Mouse (Mus musculus) MEL (cell line): ENCODE measurements around the gene Tmem253. TPM values are rescaled to one million over a fixed set of nuclear protein-coding genes. Genes with fewer than 3 reads are reported as not detected.

ENCODE experiments used
- DNase-seq: peaks from one replicate; pipeline ENCODE4 v3.0.0; 2011; ENCODE audit warnings: low read depth, low spot score
- H3K27ac ChIP-seq: 2 replicates; pipeline ENCODE4 v1.5.1; 2012; ENCODE audit warnings: low read depth, mild to moderate bottlenecking, control low read depth, low read length, moderate library complexity; ENCODE audit not compliant: control insufficient read depth
- H3K27me3 ChIP-seq, 2 experiments: fragments of 150-350 bp in 1 of 2; sonication (generic) in 1 of 2; 2 replicates each; pipeline ENCODE4 v1.6.1; 2012; ENCODE audit warnings: low read length in 2 of 2, mild to moderate bottlenecking in 2 of 2, improper control_type of control experiment in 1 of 2, moderate library complexity in 1 of 2; ENCODE audit not compliant: insufficient read depth in 2 of 2, control insufficient read depth in 1 of 2
- H3K36me3 ChIP-seq, 2 experiments: 2 replicates each; pipeline ENCODE4 v1.6.1; 2012 to 2014; ENCODE audit warnings: low read length in 2 of 2, improper control_type of control experiment in 1 of 2, inconsistent platforms in 1 of 2, mild to moderate bottlenecking in 1 of 2; ENCODE audit not compliant: insufficient read depth in 2 of 2, control insufficient read depth in 1 of 2
- H3K4me1 ChIP-seq, 2 experiments: fragments of 150-350 bp in 1 of 2; sonication (generic) in 1 of 2; 2 replicates each; pipeline ENCODE4 v1.6.1; 2012; ENCODE audit warnings: low read length in 2 of 2, improper control_type of control experiment in 1 of 2, mild to moderate bottlenecking in 1 of 2; ENCODE audit not compliant: insufficient read depth in 2 of 2, control insufficient read depth in 1 of 2
- H3K4me3 ChIP-seq, 2 experiments: fragments of 150-350 bp in 1 of 2; sonication (generic) in 1 of 2; 2 replicates each; pipeline ENCODE4 v1.5.1; 2012; ENCODE audit warnings: low read depth in 2 of 2, low read length in 2 of 2, mild to moderate bottlenecking in 2 of 2, moderate library complexity in 2 of 2, control low read depth in 1 of 2, improper control_type of control experiment in 1 of 2; ENCODE audit not compliant: control insufficient read depth in 1 of 2, insufficient read depth in 1 of 2
- H3K79me2 ChIP-seq: 2 replicates; pipeline ENCODE4 v1.6.1; 2012; ENCODE audit warnings: mild to moderate bottlenecking, low read length, moderate library complexity; ENCODE audit not compliant: control insufficient read depth, poor library complexity, insufficient read depth
- H3K9ac ChIP-seq: 2 replicates; pipeline ENCODE4 v1.6.1; 2012; ENCODE audit warnings: low read depth, mild to moderate bottlenecking, control low read depth, low read length, moderate library complexity; ENCODE audit not compliant: control insufficient read depth, poor library complexity, severe bottlenecking
- H3K9me3 ChIP-seq: fragments of 150-350 bp; sonication (generic); replicated peaks from 2 replicates; pipeline ENCODE4 v1.6.1; 2012; ENCODE audit warnings: mild to moderate bottlenecking, low read length, improper control_type of control experiment, moderate library complexity; ENCODE audit not compliant: insufficient read depth
- CTCF ChIP-seq, 3 experiments: IDR thresholded peaks in 2 of 3; conservative IDR thresholded peaks in 1 of 3; 2 replicates each; pipeline ENCODE4 v1.5.1; 2011 to 2012; ENCODE audit warnings: low read length in 3 of 3, low read depth in 2 of 3, mild to moderate bottlenecking in 2 of 3, improper control_type of control experiment in 1 of 3, inconsistent platforms in 1 of 3, mixed read lengths in 1 of 3, moderate library complexity in 1 of 3; ENCODE audit not compliant: control insufficient read depth in 1 of 3, insufficient read depth in 1 of 3, poor library complexity in 1 of 3, severe bottlenecking in 1 of 3
- ELF1 ChIP-seq: IDR thresholded peaks from 2 replicates; pipeline ENCODE4 v1.6.1; 2014; ENCODE audit warnings: low read depth, mild to moderate bottlenecking, inconsistent platforms, low read length, improper control_type of control experiment, moderate library complexity
- EP300 ChIP-seq, 2 experiments: IDR thresholded peaks; 2 replicates each; pipeline ENCODE4 v1.6.1; 2011; ENCODE audit warnings: improper control_type of control experiment in 2 of 2, low read length in 2 of 2, low read depth in 1 of 2, mild to moderate bottlenecking in 1 of 2
- ETS1 ChIP-seq: IDR thresholded peaks from 2 replicates; pipeline ENCODE4 v1.6.1; 2012; ENCODE audit warnings: low read depth, mild to moderate bottlenecking, inconsistent platforms, low read length, improper control_type of control experiment, moderate library complexity
- GATA1 ChIP-seq: IDR thresholded peaks from 2 replicates; pipeline ENCODE4 v1.6.1; 2011; ENCODE audit warnings: low read depth, low read length, improper control_type of control experiment
- HCFC1 ChIP-seq: IDR thresholded peaks from 2 replicates; pipeline ENCODE4 v1.6.1; 2012; ENCODE audit warnings: low read depth, mild to moderate bottlenecking, inconsistent platforms, low read length, improper control_type of control experiment, moderate library complexity
- KAT2A ChIP-seq: conservative IDR thresholded peaks from 2 replicates; pipeline ENCODE4 v1.6.1; 2012; ENCODE audit warnings: low read depth, low read length, improper control_type of control experiment, inconsistent platforms
- MAFK ChIP-seq: IDR thresholded peaks from 2 replicates; pipeline ENCODE4 v1.6.1; 2011; ENCODE audit warnings: low read depth, mild to moderate bottlenecking, low read length, improper control_type of control experiment, borderline replicate concordance
- MAX ChIP-seq: IDR thresholded peaks from 2 replicates; pipeline ENCODE4 v1.6.1; 2011; ENCODE audit warnings: low read length, improper control_type of control experiment
- MEF2A ChIP-seq: IDR thresholded peaks from 2 replicates; pipeline ENCODE4 v1.6.1; 2014; ENCODE audit warnings: low read depth, mild to moderate bottlenecking, inconsistent platforms, low read length, improper control_type of control experiment; ENCODE audit not compliant: poor library complexity, insufficient replicate concordance, severe bottlenecking; ENCODE audit errors: extremely low read depth
- MYC ChIP-seq: IDR thresholded peaks from 2 replicates; pipeline ENCODE4 v1.6.1; 2011; ENCODE audit warnings: low read depth, mild to moderate bottlenecking, low read length, improper control_type of control experiment, moderate library complexity
- NELFE ChIP-seq: IDR thresholded peaks from 2 replicates; pipeline ENCODE4 v1.6.1; 2011; ENCODE audit warnings: low read depth, low read length, improper control_type of control experiment
- NRF1 ChIP-seq: IDR thresholded peaks from 2 replicates; pipeline ENCODE4 v1.6.1; 2014; ENCODE audit warnings: low read depth, mild to moderate bottlenecking, inconsistent platforms, low read length, improper control_type of control experiment, moderate library complexity; ENCODE audit not compliant: poor library complexity, insufficient read depth, severe bottlenecking
- POLR2A ChIP-seq, 2 experiments: IDR thresholded peaks; 2 replicates each; pipeline ENCODE4 v1.6.1; 2011 to 2012; ENCODE audit warnings: low read length in 2 of 2, mild to moderate bottlenecking in 2 of 2, control low read depth in 1 of 2, improper control_type of control experiment in 1 of 2, low read depth in 1 of 2, moderate library complexity in 1 of 2; ENCODE audit not compliant: control insufficient read depth in 1 of 2, insufficient read depth in 1 of 2, poor library complexity in 1 of 2
- POLR2AphosphoS5 ChIP-seq: IDR thresholded peaks from 2 replicates; pipeline ENCODE4 v1.6.1; 2012; ENCODE audit warnings: low read depth, borderline replicate concordance, mild to moderate bottlenecking, inconsistent platforms, low read length, moderate library complexity, mixed read lengths
- RCOR1 ChIP-seq: IDR thresholded peaks from 2 replicates; pipeline ENCODE4 v1.6.1; 2012; ENCODE audit warnings: low read depth, mild to moderate bottlenecking, inconsistent platforms, low read length, improper control_type of control experiment
- SIN3A ChIP-seq: IDR thresholded peaks from 2 replicates; pipeline ENCODE4 v1.6.1; 2012; ENCODE audit warnings: low read length, improper control_type of control experiment, inconsistent platforms
- TAL1 ChIP-seq: IDR thresholded peaks from 2 replicates; pipeline ENCODE4 v1.6.1; 2012; ENCODE audit warnings: mild to moderate bottlenecking, inconsistent platforms, low read length, moderate library complexity, mixed read lengths
- TBP ChIP-seq: IDR thresholded peaks from 2 replicates; pipeline ENCODE4 v1.8.0; 2011; ENCODE audit warnings: low read depth, low read length, improper control_type of control experiment
- TCF12 ChIP-seq: IDR thresholded peaks from 2 replicates; pipeline ENCODE4 v1.6.1; 2014; ENCODE audit warnings: low read depth, mild to moderate bottlenecking, inconsistent platforms, low read length, improper control_type of control experiment, moderate library complexity
- UBTF ChIP-seq: IDR thresholded peaks from 2 replicates; pipeline ENCODE4 v1.6.1; 2012; ENCODE audit warnings: low read depth, mild to moderate bottlenecking, inconsistent platforms, low read length, improper control_type of control experiment, moderate library complexity, borderline replicate concordance; ENCODE audit not compliant: insufficient read depth
- USF1 ChIP-seq: IDR thresholded peaks from 2 replicates; pipeline ENCODE4 v1.6.1; 2014; ENCODE audit warnings: low read depth, mild to moderate bottlenecking, inconsistent platforms, low read length, improper control_type of control experiment, moderate library complexity
- ZNF384 ChIP-seq: IDR thresholded peaks from 2 replicates; pipeline ENCODE4 v1.6.1; 2012; ENCODE audit warnings: low read depth, mild to moderate bottlenecking, inconsistent platforms, low read length, improper control_type of control experiment
- polyA plus RNA-seq, 2 experiments: library from polyadenylated mRNA; stranded (reverse) in 1 of 2; unstranded in 1 of 2; fragments of >175 nt in 1 of 2; fragments of >200 nt in 1 of 2; gene quantifications; 2 replicates each; pipeline versions ENCODE4 v1.2.1 to v1.2.4; 2012; ENCODE audit warnings: low replicate concordance in 2 of 2, low read depth in 1 of 2; ENCODE audit not compliant: insufficient read length in 2 of 2, insufficient read depth in 1 of 2, missing spikeins in 1 of 2
- total RNA-seq: library from RNA; depleted of rRNA; stranded (reverse); fragments of 300-350 nt; gene quantifications from 2 replicates; pipeline ENCODE4 v1.2.3, GENCODE M21; 2012

Tmem253 gene
- total and polyA plus RNA-seq, 3 experiments, result 0.46 to 3.6 TPM; not detected in 1

DNA sequence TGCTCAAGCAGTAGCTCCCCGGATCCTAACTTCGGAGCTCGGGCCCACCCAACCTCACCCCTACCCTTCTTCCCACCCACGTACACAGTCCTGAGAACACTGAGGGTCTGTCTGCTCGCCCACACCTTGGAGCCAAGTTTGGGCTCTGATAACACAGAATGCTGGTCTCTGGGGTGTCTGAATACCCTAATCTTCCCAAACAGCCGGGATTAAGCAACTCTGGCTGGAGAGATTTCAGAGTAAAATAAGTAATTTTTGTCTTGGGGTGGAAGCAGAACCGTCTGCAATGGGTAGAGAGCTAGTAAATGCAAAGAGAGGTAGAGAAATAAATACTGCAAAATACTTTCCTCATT lies 29.3 kb upstream of the Tmem253 start:
- DNase-seq, result no peak
- Histone ChIP-seq H3K9ac (peak overlapping the region; percentile 84), H3K36me3 (peaks cover 0 to 18% of the 10 kb centered on the region in 2 experiments; a peak in 2 of 4 replicates), H3K4me3 (peak overlapping the region; percentile 65 to 82), H3K79me2 (no peaks in the 10 kb centered on the region; the same call in 1 of the 2 replicates), H3K27me3 (no peaks in the 10 kb centered on the region), H3K4me1 (peaks cover 2 to 11% of the 10 kb centered on the region in 2 experiments; a peak in 3 of 4 replicates), H3K27ac (peak overlapping the region; percentile 88), H3K9me3 (no peaks in the 10 kb centered on the region)
- TF ChIP-seq USF1 (no peak), ETS1 (peak; percentile 48), UBTF (no peak), NRF1 (no peak), ELF1 (no peak), TCF12 (peak; percentile 86), MAFK (no peak), GATA1 (peak; percentile 90), POLR2AphosphoS5 (no peak), MAX (no peak), KAT2A (no peak), NELFE (no peak), CTCF (IDR thresholded peaks at IDR 0.05 in 2 of 3, conservative IDR thresholded peaks at IDR 0.05 in 1 of 3; ENCODE audit: control insufficient read depth in 1 of 3, insufficient read depth in 1 of 3, low read depth in 2 of 3, low read length in 3 of 3, poor library complexity in 1 of 3, severe bottlenecking in 1 of 3) (no peak), EP300 (IDR thresholded peaks at IDR 0.05; ENCODE audit: low read depth in 1 of 2, low read length in 2 of 2) (peak; percentile 49 to 82), SIN3A (peak; percentile 37; the same call in 1 of the 2 replicates), MYC (no peak), TBP (no peak), TAL1 (peak; percentile 82), MEF2A (no peak), RCOR1 (peak; percentile 46; the same call in 1 of the 2 replicates)

DNA sequence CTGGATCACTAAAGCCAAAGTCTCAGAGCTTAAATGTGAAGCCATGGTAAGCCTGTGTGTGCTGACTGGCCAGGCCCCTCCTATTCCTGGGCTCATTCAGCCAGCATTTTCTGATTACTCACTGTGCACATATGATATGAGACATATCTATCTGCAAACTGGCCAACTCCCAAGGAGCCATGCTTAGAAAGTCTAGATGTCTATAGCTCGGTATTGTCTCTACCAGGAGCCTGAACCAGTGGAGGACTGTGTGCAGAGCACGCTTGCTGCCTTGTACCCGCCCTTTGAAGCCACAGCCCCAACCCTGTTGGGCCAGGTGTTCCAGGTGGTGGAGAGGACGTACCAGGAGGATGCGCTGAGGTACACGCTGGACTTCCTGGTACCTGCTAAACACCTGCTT lies 28.3 kb upstream of the Tmem253 start:
- H3K9ac ChIP-seq, result no peak overlapping the region; the same call in 1 of the 2 replicates
- DNase-seq, result peak; percentile 81
- H3K27ac ChIP-seq, result peak overlapping the region; percentile 88
- H3K36me3 ChIP-seq, result peaks cover 0 to 18% of the 10 kb centered on the region in 2 experiments; a peak in 2 of 4 replicates
- no peaks in the 10 kb centered on the region; the same call in 1 of the 2 replicates for H3K79me2 ChIP-seq
- no peaks in the 10 kb centered on the region for H3K27me3 ChIP-seq
- no peaks in the 10 kb centered on the region for H3K9me3 ChIP-seq
- no peak overlapping the region for H3K4me3 ChIP-seq
- 0 out of 2 replicates have a peak, but pooled peaks have one; percentile 23 for TF ChIP-seq TCF12
- TF ChIP-seq POLR2A (IDR thresholded peaks at IDR 0.05; ENCODE audit: control insufficient read depth in 1 of 2, insufficient read depth in 1 of 2, low read depth in 1 of 2, low read length in 2 of 2, poor library complexity in 1 of 2), result no peak
- TF ChIP-seq HCFC1, result 0 out of 2 replicates have a peak, but pooled peaks have one; percentile 26
- TF ChIP-seq ETS1, result peak; percentile 72
- TF ChIP-seq EP300 (IDR thresholded peaks at IDR 0.05; ENCODE audit: low read depth in 1 of 2, low read length in 2 of 2), result peak; percentile 38 to 63; a peak in 1 of 4 replicates
- TF ChIP-seq ZNF384, result no peak
- peak; percentile 20; the same call in 1 of the 2 replicates for TF ChIP-seq TAL1
- TF ChIP-seq RCOR1, result no peak
- TF ChIP-seq GATA1, result peak; percentile 62
- TF ChIP-seq SIN3A, result peak; percentile 67
- H3K4me1 ChIP-seq, result peaks cover 2 to 11% of the 10 kb centered on the region in 2 experiments; a peak in 3 of 4 replicates
